Mouse (Mus musculus): Measurements from ENCODE around the gene Msln. TPM values are rescaled to one million over a fixed set of nuclear protein-coding genes. Genes with fewer than 3 reads are reported as not detected.

Msln gene
- polyA plus RNA-seq, 1 experiment from 2014 or later, result 9.4 TPM

DNA sequence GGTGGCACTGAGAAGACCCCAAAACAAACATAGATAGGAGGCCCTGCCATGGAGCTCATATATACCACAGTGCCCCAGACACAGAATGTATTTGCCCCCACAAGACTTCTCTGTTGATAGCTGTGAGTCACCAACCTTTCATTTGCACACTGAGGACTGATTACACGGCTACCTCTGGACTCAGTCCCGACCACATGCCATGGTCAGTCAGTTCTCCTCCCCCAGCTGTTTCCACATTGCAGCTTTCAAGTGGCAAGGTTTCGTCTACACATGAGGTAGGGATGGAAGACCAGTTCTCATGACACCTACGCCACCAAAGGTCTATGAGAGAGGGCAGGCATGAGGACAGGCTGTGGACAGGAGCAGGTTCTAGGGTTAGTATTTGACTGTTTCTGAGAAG lies 43.0 kb downstream of the Msln start:
- ATAC-seq (ENCODE audit: low read depth) (no peak), DNase-seq (ENCODE audit: low spot score) (no peak)
- Histone ChIP-seq H3K9ac (ENCODE audit: low read depth, low read length) (no peak overlapping the region), H3K27ac (replicated peaks; ENCODE audit: low read depth, low read length) (no peak overlapping the region), H3K36me3 (ENCODE audit: control insufficient read depth, insufficient read depth, low read length) (no peaks in the 10 kb centered on the region), H3K4me3 (ENCODE audit: low read depth, low read length) (no peak overlapping the region), H3K4me2 (ENCODE audit: low read depth, low read length) (no peak overlapping the region), H3K27me3 (replicated peaks; ENCODE audit: control insufficient read depth, insufficient read depth, low read length) (peaks cover 10% of the 10 kb centered on the region), H3K9me3 (ENCODE audit: control insufficient read depth, low read length) (no peaks in the 10 kb centered on the region), H3K4me1 (ENCODE audit: control insufficient read depth, insufficient read depth, low read length) (no peaks in the 10 kb centered on the region)
- 76% methylated on average over 4 of the region's 4 CpGs for whole genome bisulfite sequencing

GRCm38 (mm10) chr17:25709994-25710393 lies 44.2 kb downstream of the Msln start:
- 88% methylated on average over 2 of the region's 2 CpGs for WGBS
- DNase-seq (ENCODE audit: low spot score), result no peak
- H3K27ac ChIP-seq (replicated peaks; ENCODE audit: low read depth, low read length), result no peak overlapping the region
- no peak overlapping the region for H3K9ac ChIP-seq (ENCODE audit: low read depth, low read length)
- no peak for ATAC-seq (ENCODE audit: low read depth)
- no peak overlapping the region for H3K4me3 ChIP-seq (ENCODE audit: low read depth, low read length)
- H3K27me3 ChIP-seq (replicated peaks; ENCODE audit: control insufficient read depth, insufficient read depth, low read length), result peaks cover 2% of the 10 kb centered on the region; the same call in 1 of the 2 replicates
- H3K9me3 ChIP-seq (ENCODE audit: control insufficient read depth, low read length), result no peaks in the 10 kb centered on the region
- H3K36me3 ChIP-seq (ENCODE audit: control insufficient read depth, insufficient read depth, low read length), result no peaks in the 10 kb centered on the region
- H3K4me2 ChIP-seq (ENCODE audit: low read depth, low read length), result no peak overlapping the region
- no peaks in the 10 kb centered on the region for H3K4me1 ChIP-seq (ENCODE audit: control insufficient read depth, insufficient read depth, low read length)

- Histone ChIP-seq H3K9me3 (ENCODE audit: control insufficient read depth, low read length) (no peaks in the 10 kb centered on the region), H3K27ac (replicated peaks; ENCODE audit: low read depth, low read length) (no peak overlapping the region), H3K4me3 (ENCODE audit: low read depth, low read length) (no peak overlapping the region), H3K36me3 (ENCODE audit: control insufficient read depth, insufficient read depth, low read length) (no peaks in the 10 kb centered on the region), H3K27me3 (replicated peaks; ENCODE audit: control insufficient read depth, insufficient read depth, low read length) (no peaks in the 10 kb centered on the region), H3K4me1 (ENCODE audit: control insufficient read depth, insufficient read depth, low read length) (no peaks in the 10 kb centered on the region), H3K4me2 (ENCODE audit: low read depth, low read length) (no peak overlapping the region), H3K9ac (ENCODE audit: low read depth, low read length) (no peak overlapping the region)
- DNase-seq (ENCODE audit: low spot score) (no peak), ATAC-seq (ENCODE audit: low read depth) (no peak)
- 58% methylated on average over 9 of the region's 9 CpGs for WGBS
Observed at GRCm38 (mm10) chr17:25700863-25701496, 53.2 kb downstream of the Msln start.

Small RNA genes lying within 50 kb of the gene (microRNA-seq; reads per million reads assigned to microRNA genes)
- not detected for gene Gm25083 (ENCODE audit: borderline number of aligned reads)
- not detected for gene Mir6966 (ENCODE audit: borderline number of aligned reads)

Other genes starting within 250 kb of the Msln start
- gene Sox8, start 183.7 kb downstream of the Msln start, polyA plus RNA-seq (2014; fragmentation: Nextera tagmentation; extraction: Ambion mirVana), result 15.8 and 18.0 TPM in 2 replicates
- 27.3 and 30.1 TPM in 2 replicates for gene Lmf1, start 175.3 kb downstream of the Msln start, polyA plus RNA-seq (2014; fragmentation: Nextera tagmentation; extraction: Ambion mirVana)
- 14.6 and 28.5 TPM in 2 replicates for gene Gng13, start 37.2 kb downstream of the Msln start, polyA plus RNA-seq (2014; fragmentation: Nextera tagmentation; extraction: Ambion mirVana)
- 12.9 and 15.7 TPM in 2 replicates for gene Chtf18, start 27.0 kb downstream of the Msln start, polyA plus RNA-seq (2014; fragmentation: Nextera tagmentation; extraction: Ambion mirVana)
- 19.5 and 23.1 TPM in 2 replicates for gene Rpusd1, start 26.7 kb downstream of the Msln start, polyA plus RNA-seq (2014; fragmentation: Nextera tagmentation; extraction: Ambion mirVana)
- gene Mslnl, start 18.3 kb downstream of the Msln start, polyA plus RNA-seq (2014; fragmentation: Nextera tagmentation; extraction: Ambion mirVana), result 2.0 TPM in 2 replicates
- 26.9 and 27.2 TPM in 2 replicates for gene Narfl, start 19.4 kb upstream of the Msln start, polyA plus RNA-seq (2014; fragmentation: Nextera tagmentation; extraction: Ambion mirVana)
- gene Haghl, start 31.3 kb upstream of the Msln start, polyA plus RNA-seq (2014; fragmentation: Nextera tagmentation; extraction: Ambion mirVana), result 42.1 and 66.5 TPM in 2 replicates
- gene Ccdc78, start 32.2 kb upstream of the Msln start, polyA plus RNA-seq (2014; fragmentation: Nextera tagmentation; extraction: Ambion mirVana), result 0.09 and 0.65 TPM in 2 replicates
- gene Fam173a, start 38.5 kb upstream of the Msln start, polyA plus RNA-seq (2014; fragmentation: Nextera tagmentation; extraction: Ambion mirVana), result 66.1 and 75.2 TPM in 2 replicates
- gene AC134908.4, start 41.3 kb upstream of the Msln start, polyA plus RNA-seq (2014; fragmentation: Nextera tagmentation; extraction: Ambion mirVana), result 0.92 TPM in 1 of 2 replicates, not detected in the other
- 10.3 and 11.1 TPM in 2 replicates for gene Metrn, start 42.8 kb upstream of the Msln start, polyA plus RNA-seq (2014; fragmentation: Nextera tagmentation; extraction: Ambion mirVana)
- gene Fbxl16, start 54.7 kb upstream of the Msln start, polyA plus RNA-seq (2014; fragmentation: Nextera tagmentation; extraction: Ambion mirVana), result 3.4 and 3.5 TPM in 2 replicates
- 22.9 and 25.5 TPM in 2 replicates for gene Wdr24, start 69.2 kb upstream of the Msln start, polyA plus RNA-seq (2014; fragmentation: Nextera tagmentation; extraction: Ambion mirVana)
- gene Jmjd8, start 74.5 kb upstream of the Msln start, polyA plus RNA-seq (2014; fragmentation: Nextera tagmentation; extraction: Ambion mirVana), result 35.2 and 36.2 TPM in 2 replicates
- 314 and 351 TPM in 2 replicates for gene Stub1, start 79.0 kb upstream of the Msln start, polyA plus RNA-seq (2014; fragmentation: Nextera tagmentation; extraction: Ambion mirVana)
- gene Rhbdl1, start 82.9 kb upstream of the Msln start, polyA plus RNA-seq (2014; fragmentation: Nextera tagmentation; extraction: Ambion mirVana), result 2.8 and 3.3 TPM in 2 replicates
- gene Gm20683, start 87.4 kb upstream of the Msln start, polyA plus RNA-seq (2014; fragmentation: Nextera tagmentation; extraction: Ambion mirVana), result 1.4 and 1.6 TPM in 2 replicates
- gene Rhot2, start 90.5 kb upstream of the Msln start, polyA plus RNA-seq (2014; fragmentation: Nextera tagmentation; extraction: Ambion mirVana), result 12.0 and 13.0 TPM in 2 replicates
- gene Wdr90, start 107.1 kb upstream of the Msln start, polyA plus RNA-seq (2014; fragmentation: Nextera tagmentation; extraction: Ambion mirVana), result 17.6 and 19.8 TPM in 2 replicates
- gene Mcrip2, start 114.4 kb upstream of the Msln start, polyA plus RNA-seq (2014; fragmentation: Nextera tagmentation; extraction: Ambion mirVana), result 25.7 and 36.7 TPM in 2 replicates
- 40.6 and 44.1 TPM in 2 replicates for gene Mettl26, start 120.7 kb upstream of the Msln start, polyA plus RNA-seq (2014; fragmentation: Nextera tagmentation; extraction: Ambion mirVana)
- gene Wfikkn1, start 126.5 kb upstream of the Msln start, polyA plus RNA-seq (2014; fragmentation: Nextera tagmentation; extraction: Ambion mirVana), result 0.42 and 0.48 TPM in 2 replicates
- gene Rab40c, start 165.3 kb upstream of the Msln start, polyA plus RNA-seq (2014; fragmentation: Nextera tagmentation; extraction: Ambion mirVana), result 17.1 and 19.7 TPM in 2 replicates
- 51.8 and 52.2 TPM in 2 replicates for gene Pigq, start 190.6 kb upstream of the Msln start, polyA plus RNA-seq (2014; fragmentation: Nextera tagmentation; extraction: Ambion mirVana)
- gene Nhlrc4, start 190.6 kb upstream of the Msln start, polyA plus RNA-seq (2014; fragmentation: Nextera tagmentation; extraction: Ambion mirVana), result 0.99 TPM in 1 of 2 replicates, not detected in the other
- 0.16 TPM in 1 of 2 replicates, not detected in the other for gene A930017K11Rik, start 198.2 kb upstream of the Msln start, polyA plus RNA-seq (2014; fragmentation: Nextera tagmentation; extraction: Ambion mirVana)
- 25.2 and 25.8 TPM in 2 replicates for gene Capn15, start 231.4 kb upstream of the Msln start, polyA plus RNA-seq (2014; fragmentation: Nextera tagmentation; extraction: Ambion mirVana)

Data from embryonic facial prominence, embryonic 14.5 days (tissue).